Mouse (Mus musculus): Measurements from ENCODE around the gene Zbtb4.

DNA sequence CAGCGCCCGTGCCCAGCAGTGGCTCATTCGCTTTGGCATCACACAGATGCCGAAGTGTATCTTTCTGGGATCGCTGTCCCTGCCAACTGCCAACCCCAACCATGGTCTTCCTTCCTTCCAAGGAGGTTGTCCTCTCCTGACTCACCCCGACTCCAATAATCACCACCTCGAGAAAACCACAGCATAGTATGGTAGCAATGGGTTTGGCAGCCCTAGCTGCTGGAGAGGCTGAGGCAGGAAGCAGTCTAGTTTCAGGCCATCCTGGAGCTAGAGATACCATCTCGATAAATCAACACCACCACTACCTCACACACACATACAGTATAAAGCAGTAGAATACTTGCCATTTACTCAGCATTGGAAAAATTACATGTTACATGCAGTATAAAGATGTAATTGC, 53.2 kb downstream of the Zbtb4 start:
- TF ChIP-seq CTCF (IDR thresholded peaks at IDR 0.05; ENCODE audit: extremely low read depth, insufficient read length, insufficient replicate concordance, low read depth, low read length) (no peak), POLR2A (IDR thresholded peaks at IDR 0.05; ENCODE audit: low read depth, low read length) (no peak)
